Mouse (Mus musculus): Measurements from ENCODE around the gene Nxph1. TPM values are rescaled to one million over a fixed set of nuclear protein-coding genes. Genes with fewer than 3 reads are reported as not detected.

The Nxph1 gene
- polyA plus RNA-seq (2015; fragmentation: Nextera tagmentation; extraction: Ambion mirVana): 43.9 and 54.7 TPM in 2 replicates

DNA sequence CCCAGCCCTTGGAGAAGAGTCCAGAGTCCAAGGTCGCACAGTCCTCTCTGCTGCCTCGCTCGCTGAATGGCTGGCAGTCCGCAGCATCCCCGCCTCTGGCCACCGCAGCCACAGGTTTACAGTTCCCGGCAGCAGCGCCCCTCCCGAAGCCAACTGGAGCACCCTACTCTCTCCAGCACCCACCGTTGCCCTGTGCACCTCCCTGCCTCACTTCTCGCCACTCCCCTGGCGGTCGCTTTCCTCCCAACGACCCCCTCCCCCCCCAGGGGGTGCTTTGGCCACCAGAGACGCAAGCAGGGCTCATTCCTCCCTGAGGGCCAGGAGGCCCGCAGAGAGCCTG lies at the start of gene Nxph1:
TSS of gene Nxph1 (plus strand) at position 301 of the 340 bp plus-strand sequence.
- peak within 1 kb of the TSS; percentile 96 for H3K4me2 ChIP-seq (replicated peaks)
- H3K9ac ChIP-seq (replicated peaks): peak within 1 kb of the TSS; percentile 78
- H3K27me3 ChIP-seq: peaks cover 57% of the 10 kb centered on the region
- H3K4me1 ChIP-seq (replicated peaks): peaks cover 40% of the 10 kb centered on the region
- peak; percentile 15 for ATAC-seq
- no peaks in the 10 kb centered on the region for H3K9me3 ChIP-seq
- 0% methylated on average over 16 of the region's 16 CpGs for WGBS
- H3K36me3 ChIP-seq: no peaks in the 10 kb centered on the region
- peak within 1 kb of the TSS; percentile 63 for H3K4me3 ChIP-seq (replicated peaks)
- peak within 1 kb of the TSS; percentile 87 for H3K27ac ChIP-seq

DNA sequence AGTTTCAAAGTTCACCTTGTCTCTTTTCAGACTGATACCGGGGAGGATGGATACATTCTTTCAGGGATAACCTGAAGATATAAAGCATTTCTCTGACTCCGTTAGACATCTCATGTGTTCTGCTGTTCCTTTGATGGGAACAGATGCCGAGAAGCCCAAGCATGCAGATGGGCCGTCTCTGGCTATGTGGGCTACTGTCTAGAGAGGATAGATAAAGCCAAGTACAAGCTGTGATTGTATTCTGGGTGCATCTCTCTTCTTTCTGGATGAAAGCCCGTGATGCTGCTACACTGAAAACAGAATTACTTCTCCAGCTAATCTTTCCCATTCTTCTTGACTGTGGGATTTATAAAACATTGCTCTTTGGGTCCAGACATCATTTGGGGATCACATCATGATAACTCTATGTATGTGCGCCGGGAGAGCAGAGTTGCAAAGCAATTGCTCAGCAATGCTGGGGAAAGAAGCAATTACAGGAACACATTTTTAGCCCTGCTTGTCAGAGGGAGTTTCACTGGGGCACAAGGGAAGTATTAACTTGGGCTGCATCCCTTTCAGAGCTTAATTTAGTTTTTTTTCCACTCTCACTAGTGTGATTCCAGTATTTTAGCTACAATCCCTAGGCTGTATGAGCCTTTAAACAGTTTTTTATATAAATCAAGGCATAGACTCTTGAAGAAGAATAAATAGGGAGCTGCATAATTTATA lies 48.1 kb upstream of the Nxph1 start:
- Histone ChIP-seq H3K36me3 (no peaks in the 10 kb centered on the region), H3K4me2 (replicated peaks) (no peak overlapping the region), H3K4me3 (replicated peaks) (no peak overlapping the region), H3K9ac (replicated peaks) (no peak overlapping the region), H3K27ac (0 out of 2 replicates have a peak overlapping the region, but pooled peaks have one; percentile 14), H3K27me3 (no peaks in the 10 kb centered on the region), H3K9me3 (no peaks in the 10 kb centered on the region), H3K4me1 (replicated peaks) (peaks cover 21% of the 10 kb centered on the region)
- WGBS: 43% methylated on average over 7 of the region's 7 CpGs
- ATAC-seq: no peak

DNA sequence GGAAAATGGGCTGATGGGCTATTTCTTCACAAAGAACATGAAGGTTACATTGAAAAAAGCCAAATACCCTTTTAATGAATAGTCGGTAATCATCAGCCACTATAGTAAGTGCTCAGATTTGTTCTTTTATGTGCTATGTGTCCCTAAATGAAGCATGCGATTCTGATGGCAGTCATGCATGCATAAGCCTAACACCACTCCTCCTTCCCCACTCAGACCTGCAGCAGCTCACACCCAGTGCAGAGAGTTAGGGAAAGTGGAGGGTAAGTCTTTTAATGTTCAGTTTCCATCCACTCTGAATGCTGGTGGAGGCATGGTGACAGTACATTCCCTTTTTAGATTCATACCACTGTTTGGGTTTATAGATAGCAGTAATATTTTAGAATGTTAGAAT lies 47.5 kb upstream of the Nxph1 start:
- H3K27ac ChIP-seq: no peak overlapping the region
- WGBS: 16% methylated on average over 2 of the region's 2 CpGs
- H3K4me3 ChIP-seq (replicated peaks): no peak overlapping the region
- no peak for ATAC-seq
- H3K4me1 ChIP-seq (replicated peaks): peaks cover 21% of the 10 kb centered on the region
- H3K27me3 ChIP-seq: no peaks in the 10 kb centered on the region
- H3K9ac ChIP-seq (replicated peaks): no peak overlapping the region
- no peak overlapping the region for H3K4me2 ChIP-seq (replicated peaks)
- no peaks in the 10 kb centered on the region for H3K36me3 ChIP-seq
- H3K9me3 ChIP-seq: no peaks in the 10 kb centered on the region

DNA sequence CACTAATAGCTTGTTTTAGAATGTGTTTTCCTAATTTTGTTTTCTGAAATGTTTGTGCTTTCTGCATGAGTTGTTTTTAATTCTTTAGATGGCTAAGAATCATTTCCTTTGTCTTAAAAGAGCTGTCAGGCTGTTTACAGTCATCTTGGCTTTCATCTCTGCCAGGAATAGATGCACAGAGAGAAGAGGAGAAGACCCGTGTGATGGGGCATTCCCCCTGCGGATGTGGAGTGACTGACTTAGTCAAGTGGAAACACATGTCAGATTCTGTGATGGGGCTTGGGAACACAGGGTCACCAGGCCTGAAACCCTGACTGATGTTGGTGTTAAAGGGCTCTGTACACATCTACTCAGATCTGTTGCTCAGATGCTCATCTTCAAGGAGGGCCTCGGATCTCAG lies 40.3 kb upstream of the Nxph1 start:
- no peak overlapping the region for H3K4me2 ChIP-seq (replicated peaks)
- no peaks in the 10 kb centered on the region for H3K9me3 ChIP-seq
- no peak overlapping the region for H3K4me3 ChIP-seq (replicated peaks)
- ATAC-seq: no peak
- no peak overlapping the region for H3K9ac ChIP-seq (replicated peaks)
- no peaks in the 10 kb centered on the region for H3K36me3 ChIP-seq
- WGBS: 84% methylated on average over 3 of the region's 3 CpGs
- no peaks in the 10 kb centered on the region for H3K4me1 ChIP-seq (replicated peaks)
- no peak overlapping the region for H3K27ac ChIP-seq
- no peaks in the 10 kb centered on the region for H3K27me3 ChIP-seq

DNA sequence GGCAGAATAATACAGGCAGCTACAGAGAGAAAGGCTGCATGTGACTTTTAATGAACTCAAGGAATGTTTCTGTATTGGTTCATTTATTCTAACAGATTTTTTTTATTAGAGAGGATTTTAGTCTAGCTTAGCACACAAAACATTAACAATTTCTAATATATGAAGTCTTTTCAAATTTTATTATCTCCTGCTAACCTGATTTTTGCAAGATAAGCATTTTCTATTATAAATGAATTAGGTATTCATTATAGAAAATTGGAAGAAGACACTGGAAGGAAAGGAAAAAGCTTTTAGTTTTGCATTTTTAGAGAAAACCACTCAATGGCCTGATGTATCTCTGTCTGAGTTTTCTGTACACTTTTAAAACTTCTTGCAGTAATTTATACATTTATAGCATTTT lies 34.8 kb upstream of the Nxph1 start:
- no peaks in the 10 kb centered on the region for H3K9me3 ChIP-seq
- ATAC-seq: no peak
- H3K36me3 ChIP-seq: no peaks in the 10 kb centered on the region
- no peaks in the 10 kb centered on the region for H3K4me1 ChIP-seq (replicated peaks)
- H3K27ac ChIP-seq: no peak overlapping the region
- H3K27me3 ChIP-seq: no peaks in the 10 kb centered on the region
- no peak overlapping the region for H3K4me3 ChIP-seq (replicated peaks)
- no peak overlapping the region for H3K4me2 ChIP-seq (replicated peaks)
- no peak overlapping the region for H3K9ac ChIP-seq (replicated peaks)

DNA sequence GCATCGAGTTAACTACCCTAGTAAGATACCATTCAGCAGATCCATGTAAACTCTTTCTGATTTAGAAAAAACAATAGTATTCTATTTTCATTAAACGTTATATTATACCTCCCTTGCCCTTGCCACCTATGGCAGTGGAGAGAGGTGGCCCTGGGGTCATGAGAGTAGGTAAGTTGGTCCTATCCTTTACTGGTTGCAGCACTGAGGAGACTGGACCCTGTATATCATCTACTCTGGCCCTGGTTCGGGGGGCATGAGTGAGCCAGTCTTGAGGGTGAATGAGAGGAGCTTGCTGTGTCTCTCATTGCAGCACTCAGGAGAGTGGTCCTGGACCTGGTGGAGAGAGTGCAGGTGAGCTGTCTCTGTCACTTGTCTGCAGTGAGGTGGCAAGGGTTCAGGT lies 33.5 kb upstream of the Nxph1 start:
- 91% methylated on average over 3 of the region's 3 CpGs for WGBS
- H3K27ac ChIP-seq: no peak overlapping the region
- H3K9me3 ChIP-seq: no peaks in the 10 kb centered on the region
- no peak overlapping the region for H3K9ac ChIP-seq (replicated peaks)
- H3K4me2 ChIP-seq (replicated peaks): no peak overlapping the region
- no peaks in the 10 kb centered on the region for H3K4me1 ChIP-seq (replicated peaks)
- no peaks in the 10 kb centered on the region for H3K27me3 ChIP-seq
- no peaks in the 10 kb centered on the region for H3K36me3 ChIP-seq
- ATAC-seq: peak; percentile 11; the same call in 1 of the 2 replicates
- H3K4me3 ChIP-seq (replicated peaks): no peak overlapping the region

DNA sequence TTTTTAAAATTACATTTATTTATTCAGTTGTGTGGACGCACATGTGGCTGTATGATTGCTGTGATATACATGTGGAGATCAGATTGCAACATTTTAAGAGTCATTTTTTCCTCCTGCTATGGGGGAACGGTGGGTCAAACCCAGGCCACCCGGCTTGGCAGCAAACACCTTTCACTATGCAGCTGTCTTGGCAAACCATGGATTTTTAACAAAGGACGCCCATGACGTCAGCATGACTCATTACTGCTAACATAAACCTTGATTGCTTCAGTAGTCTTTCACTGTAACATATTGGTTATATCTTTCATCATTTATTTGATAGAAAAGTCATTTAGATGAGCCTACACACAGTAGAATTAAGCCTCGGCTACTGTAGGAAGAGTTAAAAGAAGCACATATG lies 23.8 kb upstream of the Nxph1 start:
- Histone ChIP-seq H3K9ac (replicated peaks) (no peak overlapping the region), H3K36me3 (no peaks in the 10 kb centered on the region), H3K27me3 (no peaks in the 10 kb centered on the region), H3K4me1 (replicated peaks) (0 out of 2 replicates have a peak, but pooled peaks cover 2% of the 10 kb centered on the region), H3K9me3 (no peaks in the 10 kb centered on the region), H3K4me2 (replicated peaks) (no peak overlapping the region), H3K27ac (no peak overlapping the region), H3K4me3 (replicated peaks) (no peak overlapping the region)
- WGBS: 83% methylated on average over 6 of the region's 6 CpGs
- no peak for ATAC-seq

DNA sequence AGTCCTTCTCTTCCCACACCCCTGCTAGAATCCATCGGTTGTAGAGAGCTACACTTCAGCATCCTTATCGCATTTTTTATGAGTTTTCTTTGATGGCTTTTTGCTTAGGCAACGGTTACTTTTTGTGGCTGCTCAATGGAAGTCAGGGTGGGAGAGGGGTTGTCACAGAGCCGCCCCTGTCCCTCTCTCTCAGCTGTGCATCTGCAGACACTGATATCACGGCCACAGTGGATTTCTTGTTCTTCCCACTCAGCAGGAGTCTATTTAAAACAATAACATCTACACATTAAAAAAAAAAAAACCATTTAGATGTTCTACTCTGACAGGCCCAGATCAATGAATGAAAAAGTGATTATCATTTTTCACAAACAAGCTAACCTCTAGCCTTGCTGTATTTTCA lies 13.0 kb upstream of the Nxph1 start:
- H3K9ac ChIP-seq (replicated peaks): no peak overlapping the region
- H3K4me2 ChIP-seq (replicated peaks): no peak overlapping the region
- ATAC-seq: no peak
- no peak overlapping the region for H3K27ac ChIP-seq
- H3K4me3 ChIP-seq (replicated peaks): no peak overlapping the region
- no peaks in the 10 kb centered on the region for H3K27me3 ChIP-seq
- H3K9me3 ChIP-seq: no peaks in the 10 kb centered on the region
- no peaks in the 10 kb centered on the region for H3K36me3 ChIP-seq
- H3K4me1 ChIP-seq (replicated peaks): peaks cover 8% of the 10 kb centered on the region; the same call in 1 of the 2 replicates
- WGBS: 35% methylated on average over 5 of the region's 5 CpGs

DNA sequence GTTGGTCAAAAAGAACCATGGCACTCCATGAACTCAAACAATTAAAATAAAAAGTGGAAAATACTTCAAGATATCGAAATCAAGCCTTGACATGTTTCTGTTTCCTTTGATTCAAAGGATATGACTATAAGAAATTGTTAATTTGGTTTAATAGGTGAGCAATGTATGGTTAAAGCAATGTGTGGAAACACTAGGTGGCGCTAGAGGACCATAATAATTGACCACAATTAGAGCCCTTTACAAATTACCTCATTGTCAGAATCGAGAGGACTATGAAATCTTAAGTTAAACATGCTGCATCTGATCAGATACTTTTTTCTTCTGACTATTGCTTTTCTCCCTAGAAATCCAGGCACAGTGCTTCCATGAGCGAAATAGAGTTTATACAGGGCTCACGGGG lies 12.5 kb upstream of the Nxph1 start:
- ATAC-seq: peak; percentile 89
- H3K4me3 ChIP-seq (replicated peaks): no peak overlapping the region
- WGBS: 21% methylated on average over 5 of the region's 5 CpGs
- H3K36me3 ChIP-seq: no peaks in the 10 kb centered on the region
- H3K9ac ChIP-seq (replicated peaks): no peak overlapping the region
- H3K4me2 ChIP-seq (replicated peaks): peak overlapping the region; percentile 36
- peaks cover 8% of the 10 kb centered on the region; the same call in 1 of the 2 replicates for H3K4me1 ChIP-seq (replicated peaks)
- H3K9me3 ChIP-seq: no peaks in the 10 kb centered on the region
- H3K27ac ChIP-seq: no peak overlapping the region
- H3K27me3 ChIP-seq: no peaks in the 10 kb centered on the region

DNA sequence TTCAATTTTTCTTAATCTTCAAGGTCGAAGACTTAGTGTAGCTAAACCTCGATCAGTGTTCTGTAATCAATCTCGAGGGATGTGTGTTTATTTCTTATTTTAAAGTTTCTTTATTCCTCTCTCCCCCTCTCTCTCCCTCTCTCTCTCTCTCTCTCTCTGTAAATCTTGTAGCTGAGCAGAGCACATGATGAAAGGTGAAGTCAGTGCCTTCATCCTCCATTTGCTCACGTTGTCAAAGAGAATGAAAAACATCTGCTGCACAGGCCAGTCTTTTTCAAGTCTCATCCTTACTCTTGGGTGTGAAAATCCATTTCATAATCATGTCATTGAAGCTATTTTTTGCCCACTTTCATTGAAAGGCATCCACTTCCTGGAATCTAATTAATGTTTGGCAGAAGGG lies 12.1 kb upstream of the Nxph1 start:
- 16% methylated on average over 4 of the region's 4 CpGs for WGBS
- H3K27ac ChIP-seq: no peak overlapping the region; the same call in 1 of the 2 replicates
- peaks cover 8% of the 10 kb centered on the region; the same call in 1 of the 2 replicates for H3K4me1 ChIP-seq (replicated peaks)
- no peak overlapping the region for H3K9ac ChIP-seq (replicated peaks)
- peak; percentile 77 for ATAC-seq
- no peaks in the 10 kb centered on the region for H3K9me3 ChIP-seq
- no peaks in the 10 kb centered on the region for H3K36me3 ChIP-seq
- peak overlapping the region; percentile 36 for H3K4me2 ChIP-seq (replicated peaks)
- H3K4me3 ChIP-seq (replicated peaks): no peak overlapping the region
- no peaks in the 10 kb centered on the region for H3K27me3 ChIP-seq

DNA sequence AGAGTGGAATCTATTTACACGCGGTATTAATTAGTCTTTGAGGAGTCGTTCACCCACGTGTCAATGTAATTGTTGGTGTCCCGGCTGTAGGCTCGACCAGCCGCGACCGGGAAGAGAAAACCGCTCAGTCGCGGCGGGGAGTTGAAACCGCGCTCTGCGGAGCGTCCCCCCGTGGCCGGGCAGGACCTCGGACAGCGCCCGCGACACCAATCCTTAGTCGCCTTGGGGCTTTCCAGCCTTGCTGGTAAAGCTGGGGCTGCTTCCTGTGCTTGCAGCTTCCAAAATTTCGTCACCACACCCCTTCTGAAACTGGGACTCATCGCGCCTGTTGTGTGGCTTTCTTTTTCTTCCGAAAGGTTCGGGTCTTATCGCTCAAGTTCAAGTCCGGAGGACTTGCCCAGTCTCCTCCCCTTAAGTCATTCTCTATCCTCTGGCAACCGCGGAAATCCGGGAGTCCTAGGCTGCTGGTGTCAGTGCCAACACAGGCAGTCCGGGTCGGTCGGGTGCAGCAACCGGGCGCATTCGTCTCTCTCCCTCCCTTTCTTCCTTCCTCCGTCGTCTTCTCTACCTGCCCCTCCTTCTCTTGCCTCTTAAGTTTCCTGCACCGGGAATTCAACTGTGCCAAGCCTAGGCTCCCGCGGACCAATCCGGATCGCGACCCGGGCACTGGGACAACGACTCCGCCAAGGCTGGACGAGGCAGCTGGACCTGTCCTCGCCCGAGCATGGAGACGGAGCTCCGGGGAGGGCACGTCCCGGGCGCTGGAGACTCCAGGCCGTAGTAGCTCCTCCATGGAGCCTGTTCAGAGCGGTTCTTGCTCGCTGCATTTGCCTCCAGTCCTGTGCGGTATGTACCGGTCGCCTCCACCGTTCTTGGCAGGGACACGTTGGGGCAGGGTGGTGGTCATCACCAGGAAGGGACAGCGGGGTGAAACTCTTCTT lies 510 bp downstream of the Nxph1 start:
- peak overlapping the region; percentile 87 for H3K27ac ChIP-seq
- no peaks in the 10 kb centered on the region for H3K36me3 ChIP-seq
- peaks cover 62% of the 10 kb centered on the region for H3K27me3 ChIP-seq
- WGBS: under 1% methylated on average over 68 of the region's 68 CpGs
- H3K4me3 ChIP-seq (replicated peaks): peak overlapping the region; percentile 63
- peak overlapping the region; percentile 96 for H3K4me2 ChIP-seq (replicated peaks)
- H3K9ac ChIP-seq (replicated peaks): peak overlapping the region; percentile 78
- H3K9me3 ChIP-seq: no peaks in the 10 kb centered on the region
- H3K4me1 ChIP-seq (replicated peaks): peaks cover 40% of the 10 kb centered on the region
- peak; percentile 75 for ATAC-seq

DNA sequence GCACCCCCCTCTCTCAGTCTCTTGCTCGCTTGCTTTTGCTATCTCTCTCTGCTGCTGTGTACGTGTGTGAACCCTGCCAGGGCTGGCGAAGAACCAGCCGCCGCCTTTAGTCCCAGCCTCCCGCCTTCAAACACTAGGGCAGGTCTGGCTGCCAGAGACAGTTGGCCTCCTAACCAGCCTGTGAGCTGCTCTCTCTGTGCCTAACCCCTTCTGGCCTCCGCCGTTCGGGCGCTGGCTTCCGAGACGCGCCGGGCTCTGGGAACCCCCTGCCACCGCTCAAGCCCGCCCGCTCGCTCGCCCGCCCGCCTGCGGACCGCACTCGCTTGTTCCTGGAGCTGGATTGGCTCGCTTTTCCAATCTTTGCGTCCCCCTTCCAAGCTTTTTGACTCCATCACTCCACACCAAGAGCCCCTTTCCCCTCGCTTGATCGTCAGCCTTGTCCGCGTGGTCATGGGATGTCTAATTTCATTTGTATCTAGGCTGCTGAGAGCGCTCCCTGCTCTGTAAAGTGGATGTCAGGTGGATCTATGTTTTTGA lies 1.5 kb downstream of the Nxph1 start:
- peak overlapping the region; percentile 78 for H3K9ac ChIP-seq (replicated peaks)
- peaks cover 40% of the 10 kb centered on the region for H3K4me1 ChIP-seq (replicated peaks)
- peak overlapping the region; percentile 87 for H3K27ac ChIP-seq
- H3K27me3 ChIP-seq: peaks cover 72% of the 10 kb centered on the region
- peak overlapping the region; percentile 96 for H3K4me2 ChIP-seq (replicated peaks)
- 1% methylated on average over 31 of the region's 31 CpGs for WGBS
- H3K36me3 ChIP-seq: no peaks in the 10 kb centered on the region
- ATAC-seq: peak; percentile 70
- peak overlapping the region; percentile 63 for H3K4me3 ChIP-seq (replicated peaks)
- no peaks in the 10 kb centered on the region for H3K9me3 ChIP-seq

All from midbrain, embryonic 13.5 days (tissue).